Mouse (Mus musculus) neural tube, embryonic 13.5 days (tissue): Measurements from ENCODE around the gene Synj1. TPM values are rescaled to one million over a fixed set of nuclear protein-coding genes. Genes with fewer than 3 reads are reported as not detected.

ENCODE experiments used
- ATAC-seq: fragments of 200-750 bp; cut with Nextera tagmentation; 2 replicates; pipeline ENCODE4 v1.8.0; 2017; ENCODE audit warnings: low read depth, mild to moderate bottlenecking, moderate TSS enrichment, moderate library complexity
- H3K27ac ChIP-seq: fragments of 300-500 bp; sonication (generic); replicated peaks from 2 replicates; pipeline ENCODE4 v1.5.1; 2015; ENCODE audit warnings: moderate library complexity, mild to moderate bottlenecking, inconsistent platforms
- H3K27me3 ChIP-seq: fragments of 300-500 bp; sonication (generic); 2 replicates; pipeline ENCODE4 v1.6.1; 2015; ENCODE audit warnings: mild to moderate bottlenecking, inconsistent platforms
- H3K36me3 ChIP-seq: fragments of 300-500 bp; sonication (generic); 2 replicates; pipeline ENCODE4 v1.6.1; 2015; ENCODE audit warnings: mild to moderate bottlenecking, inconsistent platforms
- H3K4me1 ChIP-seq: fragments of 300-500 bp; sonication (generic); replicated peaks from 2 replicates; pipeline ENCODE4 v1.6.1; 2015; ENCODE audit warnings: inconsistent platforms
- H3K4me2 ChIP-seq: fragments of 300-500 bp; sonication (generic); 2 replicates; pipeline ENCODE4 v1.6.1; 2015; ENCODE audit warnings: inconsistent platforms, mild to moderate bottlenecking, moderate library complexity
- H3K4me3 ChIP-seq: fragments of 300-500 bp; sonication (generic); 2 replicates; pipeline ENCODE4 v1.5.1; 2015; ENCODE audit warnings: mild to moderate bottlenecking, inconsistent platforms
- H3K9ac ChIP-seq: fragments of 300-500 bp; sonication (generic); 2 replicates; pipeline ENCODE4 v1.6.1; 2015; ENCODE audit warnings: moderate library complexity, mild to moderate bottlenecking, inconsistent platforms
- H3K9me3 ChIP-seq: fragments of 300-500 bp; sonication (generic); 2 replicates; pipeline ENCODE4 v1.6.1; 2016; ENCODE audit warnings: inconsistent platforms
- WGBS: fragments of 180-500 bp; shearing (Covaris S2); methylation state at CpG from one replicate; pipeline ENCODE4 v1.1.7; 2015; 5-methylcytosine and 5-hydroxymethylcytosine counted together
- polyA plus RNA-seq: library from polyadenylated mRNA; unstranded; fragments of >200 nt; fragmentation: Nextera tagmentation; extraction: Ambion mirVana; gene quantifications from 2 replicates; pipeline ENCODE4 v1.2.1, GENCODE M21; 2015

The Synj1 gene
- polyA plus RNA-seq, 1 experiment from 2014 or later, result 35.2 TPM

DNA sequence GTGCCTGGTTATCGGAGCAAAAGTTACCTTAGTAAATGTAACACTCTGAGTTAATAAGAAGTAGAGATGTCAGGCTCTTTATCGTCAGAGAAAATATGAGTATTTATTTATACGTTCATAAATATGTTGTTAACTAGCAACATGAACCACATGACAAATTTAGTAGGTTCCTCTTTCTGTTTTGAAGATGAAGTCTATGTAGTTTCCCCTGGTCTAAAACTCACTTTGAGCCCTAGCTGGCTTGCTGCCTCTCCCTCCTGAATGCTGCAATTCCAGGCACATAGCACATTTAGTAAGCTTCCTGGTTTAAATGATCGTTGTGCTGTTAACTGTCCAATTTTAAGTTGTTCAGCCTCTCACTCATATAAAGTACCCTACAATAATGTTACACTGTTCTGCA is 19.6 kb upstream of the Synj1 start:
- WGBS, result 94% methylated on average over 4 of the region's 4 CpGs
- Histone ChIP-seq H3K27ac (no peak overlapping the region), H3K36me3 (peaks cover 89% of the 10 kb centered on the region), H3K27me3 (no peaks in the 10 kb centered on the region), H3K9ac (no peak overlapping the region), H3K9me3 (no peaks in the 10 kb centered on the region), H3K4me2 (no peak overlapping the region), H3K4me3 (no peak overlapping the region), H3K4me1 (no peaks in the 10 kb centered on the region)
- ATAC-seq, result no peak

DNA sequence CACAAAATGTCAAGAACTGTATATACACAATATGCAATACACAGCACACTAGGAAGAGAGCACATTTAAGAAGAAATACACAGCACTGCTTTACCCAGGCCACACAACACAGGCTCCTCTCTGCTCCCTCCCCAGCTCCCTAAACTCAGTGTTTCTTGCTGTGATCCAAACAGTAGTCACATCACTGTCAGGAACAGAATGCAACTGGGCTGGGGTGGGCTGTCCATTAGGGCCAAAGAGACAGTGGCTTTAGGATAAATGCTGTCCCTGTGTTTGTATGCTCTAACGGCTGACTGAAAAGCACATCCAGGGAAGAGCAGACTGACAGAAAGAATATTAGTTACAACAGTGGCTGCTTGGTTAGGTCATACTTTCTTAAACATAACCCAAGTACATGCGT is 18.8 kb upstream of the Synj1 start:
- no peaks in the 10 kb centered on the region for H3K27me3 ChIP-seq
- no peak overlapping the region for H3K4me3 ChIP-seq
- H3K9ac ChIP-seq, result no peak overlapping the region
- H3K4me1 ChIP-seq, result no peaks in the 10 kb centered on the region
- no peak overlapping the region for H3K27ac ChIP-seq
- H3K36me3 ChIP-seq, result peaks cover 91% of the 10 kb centered on the region
- 89% methylated on average over 2 of the region's 2 CpGs for WGBS
- H3K4me2 ChIP-seq, result no peak overlapping the region
- no peak for ATAC-seq
- no peaks in the 10 kb centered on the region for H3K9me3 ChIP-seq

DNA sequence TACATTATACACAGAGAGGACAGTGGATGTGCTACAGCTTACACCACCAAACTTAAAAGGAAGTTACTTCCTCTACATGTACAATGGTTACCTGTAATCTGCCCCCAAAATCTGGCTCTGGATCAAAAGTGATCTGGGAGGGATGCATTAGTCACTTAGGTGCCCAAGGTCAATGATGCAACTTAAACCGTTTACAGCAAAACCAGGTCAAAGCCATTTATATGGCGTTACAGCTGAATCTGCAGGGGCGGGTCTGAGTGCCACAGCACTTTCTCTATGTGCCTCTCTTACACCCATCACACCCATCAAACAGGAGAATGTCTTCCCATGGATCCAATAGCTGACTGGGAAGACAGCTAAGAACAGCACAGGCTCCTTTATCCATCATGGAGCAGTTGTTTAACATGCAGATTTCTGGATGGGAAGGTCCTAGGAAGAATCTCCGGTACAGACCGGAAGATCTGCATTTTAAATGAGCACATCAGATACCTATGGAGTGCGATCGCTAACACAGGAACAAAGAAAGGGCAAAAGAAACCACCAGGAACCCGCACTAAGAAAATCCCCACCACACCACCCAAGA is 18.1 kb upstream of the Synj1 start:
- Histone ChIP-seq H3K9ac (no peak overlapping the region), H3K9me3 (no peaks in the 10 kb centered on the region), H3K27ac (no peak overlapping the region), H3K4me1 (no peaks in the 10 kb centered on the region), H3K4me2 (no peak overlapping the region), H3K36me3 (peaks cover 92% of the 10 kb centered on the region), H3K4me3 (no peak overlapping the region), H3K27me3 (no peaks in the 10 kb centered on the region)
- no peak for ATAC-seq
- WGBS, result 89% methylated on average over 8 of the region's 8 CpGs

DNA sequence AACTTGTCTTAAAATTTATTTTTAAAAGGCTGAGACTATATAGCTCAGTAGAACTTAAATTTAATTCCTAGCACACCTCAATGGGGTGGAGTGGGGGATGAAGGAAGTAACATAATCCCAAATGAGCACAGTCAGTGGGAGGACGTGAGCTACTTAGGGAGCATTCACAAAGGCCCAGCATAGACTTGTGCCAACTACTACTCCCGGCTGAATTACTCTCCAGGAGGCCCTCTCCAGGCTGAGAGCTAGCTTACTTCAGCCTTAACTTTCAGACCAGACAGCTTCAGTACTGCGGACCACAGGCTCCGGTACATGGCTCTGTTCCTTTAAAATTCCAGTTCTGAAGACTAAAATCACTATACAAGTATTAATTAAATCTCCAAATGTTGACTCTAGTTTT is 15.2 kb upstream of the Synj1 start:
- Histone ChIP-seq H3K27ac (no peak overlapping the region), H3K4me3 (no peak overlapping the region), H3K9ac (no peak overlapping the region), H3K4me1 (no peaks in the 10 kb centered on the region), H3K4me2 (no peak overlapping the region), H3K36me3 (peaks cover 91% of the 10 kb centered on the region), H3K9me3 (0 out of 2 replicates have a peak, but pooled peaks cover 2% of the 10 kb centered on the region), H3K27me3 (no peaks in the 10 kb centered on the region)
- ATAC-seq, result no peak
- WGBS, result 85% methylated on average over 4 of the region's 4 CpGs

DNA sequence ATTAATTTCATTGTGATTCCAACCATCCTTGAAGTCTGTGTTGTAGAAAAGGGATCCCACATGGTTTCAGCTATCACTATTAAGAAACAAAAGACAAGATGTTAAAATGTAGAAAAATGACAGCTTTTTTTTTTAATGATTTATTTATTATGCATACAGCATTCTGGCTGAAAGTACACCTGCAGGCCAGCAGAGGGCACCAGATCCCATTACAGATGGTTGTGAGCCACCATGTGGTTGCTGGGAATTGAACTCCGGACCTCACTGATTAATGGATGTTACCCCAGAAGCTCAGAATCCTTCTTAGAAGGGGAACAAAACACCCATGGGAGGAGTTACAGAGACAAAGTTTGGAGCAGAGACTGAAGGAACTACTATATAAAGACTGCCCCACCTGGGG is 12.3 kb upstream of the Synj1 start:
- peaks cover 97% of the 10 kb centered on the region for H3K36me3 ChIP-seq
- H3K27ac ChIP-seq, result no peak overlapping the region
- H3K27me3 ChIP-seq, result no peaks in the 10 kb centered on the region
- ATAC-seq, result no peak
- no peak overlapping the region for H3K9ac ChIP-seq
- H3K4me3 ChIP-seq, result no peak overlapping the region
- H3K4me1 ChIP-seq, result no peaks in the 10 kb centered on the region
- 0 out of 2 replicates have a peak, but pooled peaks cover 2% of the 10 kb centered on the region for H3K9me3 ChIP-seq
- no peak overlapping the region for H3K4me2 ChIP-seq
- 88% methylated on average over 1 of the region's 1 CpGs for WGBS

DNA sequence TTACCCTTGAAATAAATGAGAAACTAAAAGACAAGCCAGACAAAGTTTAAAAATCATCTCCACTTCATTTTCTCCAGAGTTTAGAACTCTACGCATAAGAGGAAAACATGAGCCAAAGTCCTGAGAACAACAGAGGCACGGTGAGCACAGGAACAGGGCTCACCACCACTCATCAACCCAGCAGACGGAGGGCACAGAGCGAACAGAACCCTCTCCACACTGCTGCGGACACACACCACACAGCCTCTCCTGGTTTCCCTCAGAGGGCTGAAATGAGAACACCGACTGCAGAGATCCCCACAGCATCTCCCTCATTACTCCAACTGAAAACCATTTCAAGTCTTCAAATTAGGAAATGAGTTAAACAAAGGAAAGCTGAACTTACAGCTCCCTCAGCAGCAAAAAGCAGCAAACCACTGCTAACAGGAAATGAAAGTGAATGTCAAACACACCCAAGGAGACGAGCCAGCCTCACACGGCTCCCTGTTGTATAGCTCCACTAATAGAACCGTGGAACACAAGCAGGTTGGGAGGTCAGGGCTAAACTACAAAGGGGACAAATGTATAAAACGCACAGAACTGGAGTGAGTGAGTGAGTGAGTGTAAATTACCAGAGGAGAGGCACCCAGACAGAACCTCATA is 9.9 kb upstream of the Synj1 start:
- Histone ChIP-seq H3K9me3 (0 out of 2 replicates have a peak, but pooled peaks cover 2% of the 10 kb centered on the region), H3K9ac (no peak overlapping the region), H3K27ac (no peak overlapping the region), H3K4me3 (no peak overlapping the region), H3K36me3 (peaks cover 92% of the 10 kb centered on the region), H3K27me3 (no peaks in the 10 kb centered on the region), H3K4me1 (no peaks in the 10 kb centered on the region), H3K4me2 (no peak overlapping the region)
- 94% methylated on average over 10 of the region's 10 CpGs for WGBS
- ATAC-seq, result no peak

DNA sequence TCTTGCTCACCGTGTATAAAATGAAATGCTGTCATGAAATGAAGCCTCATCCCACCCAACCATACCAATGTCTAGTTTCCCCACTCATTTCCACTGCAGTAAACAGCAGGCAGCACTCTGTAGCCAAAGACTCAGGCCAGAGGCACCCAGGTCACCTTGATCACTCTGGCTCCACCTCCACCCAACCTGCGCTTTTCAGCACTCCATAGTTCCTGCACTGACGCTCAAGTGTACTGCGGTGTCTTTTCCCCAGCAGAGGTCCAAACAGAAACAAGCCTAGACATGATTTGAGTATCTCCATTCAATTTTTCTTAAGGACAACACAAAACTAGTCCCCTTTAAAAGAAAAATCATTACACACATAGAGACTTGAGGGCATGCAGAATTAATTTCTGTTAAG is 8.4 kb upstream of the Synj1 start:
- peaks cover 90% of the 10 kb centered on the region for H3K36me3 ChIP-seq
- no peaks in the 10 kb centered on the region for H3K4me1 ChIP-seq
- ATAC-seq, result no peak
- no peak overlapping the region for H3K4me2 ChIP-seq
- no peaks in the 10 kb centered on the region for H3K27me3 ChIP-seq
- H3K9me3 ChIP-seq, result 0 out of 2 replicates have a peak, but pooled peaks cover 2% of the 10 kb centered on the region
- 97% methylated on average over 4 of the region's 4 CpGs for WGBS
- H3K4me3 ChIP-seq, result no peak overlapping the region
- no peak overlapping the region for H3K27ac ChIP-seq
- H3K9ac ChIP-seq, result no peak overlapping the region

DNA sequence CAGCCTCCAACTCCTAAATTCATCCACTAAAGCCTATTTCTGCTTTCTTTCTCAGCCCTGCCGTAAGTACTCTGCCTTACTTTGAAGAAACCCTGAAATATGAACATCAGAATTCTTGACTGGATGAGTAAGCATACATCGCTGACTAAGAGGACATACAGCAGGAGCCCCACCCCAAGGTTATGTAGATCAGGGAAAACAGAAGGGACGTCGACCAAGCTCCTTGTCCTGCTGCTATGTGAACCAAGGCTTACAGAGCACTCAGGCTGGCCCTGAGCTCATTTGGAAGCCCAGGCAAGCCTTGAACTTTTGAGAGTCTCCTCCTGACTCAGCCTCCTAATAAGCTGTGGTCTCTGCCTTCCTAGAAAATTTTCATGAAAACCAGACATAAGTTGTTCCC is 4.7 kb upstream of the Synj1 start:
- H3K9ac ChIP-seq, result no peak overlapping the region
- no peaks in the 10 kb centered on the region for H3K9me3 ChIP-seq
- H3K27ac ChIP-seq, result no peak overlapping the region
- no peak overlapping the region for H3K4me2 ChIP-seq
- peaks cover 64% of the 10 kb centered on the region for H3K36me3 ChIP-seq
- H3K27me3 ChIP-seq, result no peaks in the 10 kb centered on the region
- no peak overlapping the region for H3K4me3 ChIP-seq
- peaks cover 10% of the 10 kb centered on the region for H3K4me1 ChIP-seq
- WGBS, result 87% methylated on average over 4 of the region's 4 CpGs
- no peak for ATAC-seq

DNA sequence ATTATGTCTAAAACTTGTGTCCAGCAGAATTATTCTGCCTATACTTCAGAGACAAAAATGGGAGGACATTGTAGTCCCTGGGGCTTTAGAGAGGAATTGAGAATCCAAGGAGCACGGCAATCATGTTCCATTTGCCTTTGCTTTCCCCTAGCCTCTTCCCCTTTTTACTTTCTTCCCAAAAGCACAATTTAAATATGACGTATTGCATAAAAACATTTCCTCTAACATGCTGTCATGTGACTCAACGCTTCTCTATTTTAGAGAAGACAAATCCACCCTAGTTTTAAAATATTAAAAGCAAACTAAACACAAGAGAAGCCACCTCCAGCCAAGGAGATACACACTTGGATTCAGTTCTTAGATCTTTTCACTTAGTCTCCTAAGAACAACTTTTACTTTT is 739 bp upstream of the Synj1 start:
- Histone ChIP-seq H3K4me2 (peak overlapping the region; percentile 83), H3K9ac (peak overlapping the region; percentile 94), H3K4me3 (peak overlapping the region; percentile 90), H3K36me3 (peaks cover 26% of the 10 kb centered on the region), H3K9me3 (no peaks in the 10 kb centered on the region), H3K27ac (peak overlapping the region; percentile 96), H3K4me1 (peaks cover 24% of the 10 kb centered on the region), H3K27me3 (no peaks in the 10 kb centered on the region)
- WGBS, result 39% methylated on average over 3 of the region's 3 CpGs
- ATAC-seq, result no peak

DNA sequence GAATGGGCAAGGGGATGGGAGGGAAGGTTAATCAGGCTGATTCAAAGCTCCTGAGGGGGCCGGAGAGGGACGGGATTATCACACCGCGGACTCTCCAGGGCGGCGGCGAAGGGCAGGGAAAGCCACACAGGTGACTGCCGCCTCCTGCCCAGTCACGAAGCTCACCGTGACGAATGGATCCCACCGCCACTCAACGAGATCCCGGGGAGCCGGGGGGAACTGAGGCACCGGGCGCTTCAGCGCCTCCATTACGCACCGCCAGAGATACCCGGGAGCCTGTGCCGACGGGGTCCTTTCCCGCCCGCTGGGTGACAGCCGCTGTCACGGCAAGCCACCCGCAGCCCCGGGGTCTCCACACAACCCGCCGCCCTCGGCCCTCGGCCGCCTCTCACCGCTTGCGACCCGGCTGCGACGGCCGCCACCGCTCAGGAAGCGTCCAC is 507 bp downstream of the Synj1 start:
- under 1% methylated on average over 41 of the region's 42 CpGs for WGBS
- peak; percentile 80 for ATAC-seq
- peak overlapping the region; percentile 96 for H3K27ac ChIP-seq

DNA sequence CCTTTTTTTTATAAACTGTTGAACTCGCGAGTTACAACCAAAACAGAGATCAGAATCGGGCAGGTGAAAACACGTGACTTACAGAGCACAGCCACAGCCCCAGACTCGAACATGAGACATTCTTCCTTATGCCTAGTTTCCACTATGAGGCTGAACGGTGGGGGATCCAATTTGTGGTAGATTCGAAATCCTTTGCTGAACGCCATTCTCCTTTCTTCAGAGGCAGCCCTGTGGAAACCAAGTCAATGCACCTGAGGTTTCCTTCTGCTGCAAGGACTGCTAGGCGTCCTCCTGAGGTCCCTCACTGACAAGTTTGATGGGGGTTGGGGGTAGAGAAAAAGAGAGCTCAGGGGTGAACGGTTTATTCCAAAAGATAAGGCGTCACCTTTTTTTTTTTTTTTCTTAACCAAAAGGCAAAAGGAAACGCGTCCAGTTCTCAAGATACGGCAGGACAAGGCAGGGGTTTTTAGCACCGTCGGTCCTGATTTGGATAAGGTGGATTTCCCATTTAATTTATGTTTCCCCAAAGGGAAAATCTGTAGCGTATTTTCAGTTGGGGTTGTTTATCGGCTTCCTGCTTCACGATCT is 1.1 kb downstream of the Synj1 start:
- WGBS, result 2% methylated on average over 19 of the region's 19 CpGs
- Histone ChIP-seq H3K4me2 (peak overlapping the region; percentile 83), H3K4me3 (peak overlapping the region; percentile 90), H3K27me3 (no peaks in the 10 kb centered on the region), H3K9me3 (no peaks in the 10 kb centered on the region), H3K4me1 (peaks cover 24% of the 10 kb centered on the region), H3K27ac (peak overlapping the region; percentile 96), H3K9ac (peak overlapping the region; percentile 94), H3K36me3 (peaks cover 11% of the 10 kb centered on the region)
- ATAC-seq, result no peak

More for the DNA sequence above, 507 bp downstream of the Synj1 start:
- Histone ChIP-seq H3K4me3 (peak overlapping the region; percentile 90), H3K9ac (peak overlapping the region; percentile 94), H3K4me2 (peak overlapping the region; percentile 83), H3K4me1 (peaks cover 24% of the 10 kb centered on the region), H3K36me3 (peaks cover 17% of the 10 kb centered on the region), H3K27me3 (no peaks in the 10 kb centered on the region), H3K9me3 (no peaks in the 10 kb centered on the region)

DNA sequence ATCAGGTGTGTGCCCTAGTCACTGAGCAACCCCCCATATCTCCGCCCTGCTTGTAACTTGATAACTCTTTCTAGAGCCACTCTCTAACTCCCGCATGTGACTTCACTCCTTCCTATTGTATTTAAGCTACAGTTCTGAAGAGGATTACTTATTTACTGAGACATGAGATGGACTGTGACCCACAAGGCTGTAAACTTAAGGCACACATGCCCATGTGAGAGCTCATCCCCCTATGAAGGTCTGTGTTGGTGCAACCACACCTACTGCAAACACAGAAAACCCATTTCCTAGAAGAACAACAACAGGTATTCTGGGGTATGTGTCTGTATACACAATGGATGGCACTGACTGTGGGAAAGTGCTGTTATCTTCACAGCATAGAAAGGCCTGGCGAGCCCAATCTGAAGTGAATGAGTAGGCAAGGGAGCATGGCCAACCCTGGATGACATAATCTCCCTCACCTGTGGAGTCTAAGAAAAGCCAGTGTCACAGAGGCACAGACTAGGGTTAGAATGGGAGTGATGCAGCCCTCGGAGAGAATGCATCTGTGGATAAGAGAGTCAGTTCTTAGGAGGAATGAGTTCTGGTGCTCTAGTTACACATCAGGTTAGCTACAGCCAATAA is 6.1 kb downstream of the Synj1 start:
- no peak overlapping the region for H3K27ac ChIP-seq
- no peak overlapping the region for H3K9ac ChIP-seq
- 88% methylated on average over 4 of the region's 4 CpGs for WGBS
- no peaks in the 10 kb centered on the region for H3K9me3 ChIP-seq
- peaks cover 7% of the 10 kb centered on the region; the same call in 1 of the 2 replicates for H3K36me3 ChIP-seq
- H3K27me3 ChIP-seq, result no peaks in the 10 kb centered on the region
- no peak overlapping the region for H3K4me3 ChIP-seq
- no peak for ATAC-seq
- H3K4me2 ChIP-seq, result no peak overlapping the region
- peaks cover 17% of the 10 kb centered on the region for H3K4me1 ChIP-seq
